Mouse (Mus musculus): ENCODE data around the gene Cyp1a2. TPM values are rescaled to one million over a fixed set of nuclear protein-coding genes. Genes with fewer than 3 reads are reported as not detected.

Cyp1a2 gene
- polyA plus RNA-seq, 1 experiment from 2014 or later, result not detected

- ATAC-seq (no peak), DNase-seq (ENCODE audit: low read depth, low spot score) (no peak)
- POLR2A ChIA-PET, result no interaction called here
- H3K27me3 ChIP-seq, result no peaks in the 10 kb centered on the region
- CTCF ChIA-PET, result interaction anchor here (0.8 to 1.3 kb wide), 5 partner anchors 18 to 165 kb away, joined by 3 to 4 read pairs (median 3); no protein-coding TSS in a partner anchor
- TF ChIP-seq CTCF (IDR thresholded peaks at IDR 0.05), result no peak
- in situ Hi-C loops (cut with MboI; ENCODE audit: low pct_unique_long_range_greater_than_20kb), result loop anchor here (5.0 kb wide), 1 partner anchor 58 kb away; no protein-coding TSS in a partner anchor
Measured at GRCm38 (mm10) chr9:57650130-57650785, 33.2 kb downstream of the Cyp1a2 start.

- no peak for TF ChIP-seq CTCF (IDR thresholded peaks at IDR 0.05)
- in situ Hi-C loops (cut with MboI; ENCODE audit: low pct_unique_long_range_greater_than_20kb), result no loop called here
- H3K27me3 ChIP-seq, result no peaks in the 10 kb centered on the region
- POLR2A ChIA-PET, result no interaction called here
- DNase-seq (ENCODE audit: low read depth, low spot score) (no peak), ATAC-seq (no peak)
- CTCF ChIA-PET, result interaction anchor here (0.9 kb wide), 1 partner anchor 98 kb away, joined by 3 read pairs; no protein-coding TSS in a partner anchor
Measured at GRCm38 (mm10) chr9:57647286-57648108, 36.0 kb downstream of the Cyp1a2 start.

- no peaks in the 10 kb centered on the region for H3K27me3 ChIP-seq
- CTCF ChIA-PET, result interaction anchor here (0.9 to 1.9 kb wide), 3 partner anchors 9 to 99 kb away, joined by 3 to 9 read pairs (median 3); no protein-coding TSS in a partner anchor
- ATAC-seq, result no peak
- TF ChIP-seq CTCF (IDR thresholded peaks at IDR 0.05), result no peak
- in situ Hi-C loops (cut with MboI; ENCODE audit: low pct_unique_long_range_greater_than_20kb), result no loop called here
- DNase-seq (ENCODE audit: low read depth, low spot score), result no peak
- POLR2A ChIA-PET, result no interaction called here
Measured at GRCm38 (mm10) chr9:57646551-57647103, 36.9 kb downstream of the Cyp1a2 start.

- ChIA-PET CTCF (interaction anchor here (0.6 to 1.9 kb wide), 8 partner anchors 8 to 80 kb away, joined by 3 to 9 read pairs (median 3); no protein-coding TSS in a partner anchor), POLR2A (interaction anchor here (1.0 kb wide), 1 partner anchor 15 kb away, joined by 3 read pairs; no protein-coding TSS in a partner anchor)
- in situ Hi-C loops (cut with MboI; ENCODE audit: low pct_unique_long_range_greater_than_20kb), result loop anchor here (5.0 kb wide), 1 partner anchor 123 kb away; the partner anchor contains the start of gene Cox5a
- no peak for DNase-seq (ENCODE audit: low read depth, low spot score)
- ATAC-seq, result peak; percentile 51
- H3K27me3 ChIP-seq, result no peaks in the 10 kb centered on the region
- no peak for TF ChIP-seq CTCF (IDR thresholded peaks at IDR 0.05)
Measured at GRCm38 (mm10) chr9:57644944-57645893, 38.3 kb downstream of the Cyp1a2 start.

- no peak for TF ChIP-seq CTCF (IDR thresholded peaks at IDR 0.05)
- ATAC-seq, result no peak
- POLR2A ChIA-PET, result no interaction called here
- no peak for DNase-seq (ENCODE audit: low read depth, low spot score)
- CTCF ChIA-PET, result no interaction called here
- in situ Hi-C loops (cut with MboI; ENCODE audit: low pct_unique_long_range_greater_than_20kb), result loop anchor here (5.0 kb wide), 1 partner anchor 122 kb away; the partner anchor contains the start of gene Cox5a
- no peaks in the 10 kb centered on the region for H3K27me3 ChIP-seq
Measured at GRCm38 (mm10) chr9:57644442-57644943, 39.0 kb downstream of the Cyp1a2 start.

- ChIA-PET POLR2A (no interaction called here), CTCF (interaction anchor here (1.9 kb wide), 1 partner anchor 14 kb away, joined by 8 read pairs; no protein-coding TSS in a partner anchor)
- no peak for DNase-seq (ENCODE audit: low read depth, low spot score)
- no peak for TF ChIP-seq CTCF (IDR thresholded peaks at IDR 0.05)
- in situ Hi-C loops (cut with MboI; ENCODE audit: low pct_unique_long_range_greater_than_20kb), result loop anchor here (5.0 kb wide), 1 partner anchor 122 kb away; the partner anchor contains the start of gene Cox5a
- H3K27me3 ChIP-seq, result no peaks in the 10 kb centered on the region
- no peak for ATAC-seq
Measured at GRCm38 (mm10) chr9:57643856-57644180, 39.7 kb downstream of the Cyp1a2 start.

GRCm38 (mm10) chr9:57643169-57643855, 40.2 kb downstream of the Cyp1a2 start:
- ATAC-seq (no peak), DNase-seq (ENCODE audit: low read depth, low spot score) (no peak)
- no peaks in the 10 kb centered on the region for H3K27me3 ChIP-seq
- ChIA-PET CTCF (interaction anchor here (1.9 kb wide), 1 partner anchor 14 kb away, joined by 8 read pairs; no protein-coding TSS in a partner anchor), POLR2A (no interaction called here)
- no peak for TF ChIP-seq CTCF (IDR thresholded peaks at IDR 0.05)
- in situ Hi-C loops (cut with MboI; ENCODE audit: low pct_unique_long_range_greater_than_20kb), result loop anchor here (5.0 kb wide), 1 partner anchor 121 kb away; the partner anchor contains the start of gene Cox5a

- ATAC-seq (no peak), DNase-seq (ENCODE audit: low read depth, low spot score) (no peak)
- in situ Hi-C loops (cut with MboI; ENCODE audit: low pct_unique_long_range_greater_than_20kb), result loop anchor here (5.0 kb wide), 1 partner anchor 120 kb away; the partner anchor contains the start of gene Cox5a
- no peak for TF ChIP-seq CTCF (IDR thresholded peaks at IDR 0.05)
- ChIA-PET CTCF (interaction anchor here (1.9 kb wide), 1 partner anchor 13 kb away, joined by 8 read pairs; no protein-coding TSS in a partner anchor), POLR2A (no interaction called here)
- H3K27me3 ChIP-seq, result no peaks in the 10 kb centered on the region
Measured at GRCm38 (mm10) chr9:57641775-57642550, 41.5 kb downstream of the Cyp1a2 start.

Measured in Patski (cell line).